ENCODE assay signal across 24 mouse cellular contexts in genomic region chr14:73094802-73095550, GRCm38 (mm10). TPM values are rescaled to one million over a fixed set of nuclear protein-coding genes. Genes with fewer than 3 reads are reported as not detected.
A peak's percentile ranks its signal among the peaks of the same experiment; 100 is the strongest.
DNase-seq lines count a peak whose midpoint lies in the region; ATAC-seq and TF ChIP-seq lines count a peak whose summit lies in the region.
"Had no signal": no experiment of that assay in that cellular context is flagged by ENCODE, and none has a peak within 500 bp of the region (broad histone marks: within the 10 kb centered on the region; RNA-seq: fewer than 3 reads in every experiment).

No protein-coding gene starts in this region.

- H3K27ac ChIP-seq in embryonic facial prominence, embryonic 14.5 days (replicated peaks; ENCODE audit: low read depth, low read length), result no peak overlapping the region
- no peak overlapping the region for H3K27ac ChIP-seq in embryonic facial prominence, embryonic 10.5 days (replicated peaks)
- H3K27ac ChIP-seq in liver, embryonic 11.5 days (ENCODE audit: low read depth, low read length), result no peak overlapping the region
- H3K27ac ChIP-seq in liver, postnatal 0 days (ENCODE audit: low read depth), result no peak overlapping the region
- no peak overlapping the region for H3K27ac ChIP-seq in midbrain, embryonic 14.5 days (replicated peaks; ENCODE audit: low read depth, low read length)
- H3K27ac ChIP-seq: embryonic facial prominence, embryonic 12.5 days; forebrain, embryonic 13.5 days; hindbrain, postnatal 0 days; liver, embryonic 12.5 days; midbrain, embryonic 13.5 days; neural tube, embryonic 12.5 days; stomach, postnatal 0 days had no signal

- no peak overlapping the region for H3K4me2 ChIP-seq in embryonic facial prominence, embryonic 14.5 days (ENCODE audit: low read depth, low read length)
- H3K4me2 ChIP-seq in liver, embryonic 11.5 days, result no peak overlapping the region
- H3K4me2 ChIP-seq in liver, postnatal 0 days (ENCODE audit: low read depth, low read length), result no peak overlapping the region
- no peak overlapping the region for H3K4me2 ChIP-seq in midbrain, embryonic 14.5 days (ENCODE audit: low read length)
- H3K4me2 ChIP-seq: embryonic facial prominence, embryonic 12.5 days; forebrain, embryonic 13.5 days; liver, embryonic 12.5 days; midbrain, embryonic 13.5 days; neural tube, embryonic 12.5 days had no signal

- no peak overlapping the region for H3K4me3 ChIP-seq in embryonic facial prominence, embryonic 14.5 days (ENCODE audit: low read depth, low read length)
- H3K4me3 ChIP-seq in embryonic facial prominence, embryonic 10.5 days, result no peak overlapping the region
- no peak overlapping the region for H3K4me3 ChIP-seq in liver, embryonic 11.5 days (ENCODE audit: low read depth, low read length)
- no peak overlapping the region for H3K4me3 ChIP-seq in liver, postnatal 0 days (ENCODE audit: low read depth, low read length)
- no peak overlapping the region for H3K4me3 ChIP-seq in midbrain, embryonic 14.5 days (replicated peaks; ENCODE audit: low read depth, low read length)
- H3K4me3 ChIP-seq: embryonic facial prominence, embryonic 12.5 days; forebrain, embryonic 13.5 days; liver, embryonic 12.5 days; megakaryocyte, embryonic 14.5 days; midbrain, embryonic 13.5 days; neural tube, embryonic 12.5 days had no signal

- no peak for TF ChIP-seq CTCF in liver, postnatal 0 days (IDR thresholded peaks at IDR 0.05; ENCODE audit: low read depth)

- no peak for TF ChIP-seq EP300 in liver, postnatal 0 days (IDR thresholded peaks at IDR 0.05; ENCODE audit: low read depth)

- WGBS in embryonic facial prominence, embryonic 14.5 days, result 50% methylated on average over 13 of the region's 13 CpGs
- 79% methylated on average over 13 of the region's 13 CpGs for WGBS in embryonic facial prominence, embryonic 10.5 days
- 74% methylated on average over 13 of the region's 13 CpGs for WGBS in liver, embryonic 11.5 days
- WGBS in liver, postnatal 0 days (ENCODE audit: insufficient replicate concordance), result 60% methylated on average over 13 of the region's 13 CpGs
- WGBS in midbrain, embryonic 14.5 days, result 83% methylated on average over 13 of the region's 13 CpGs

- H3K9ac ChIP-seq in embryonic facial prominence, embryonic 14.5 days (ENCODE audit: low read depth, low read length), result no peak overlapping the region
- H3K9ac ChIP-seq in liver, embryonic 11.5 days (ENCODE audit: low read depth, low read length), result no peak overlapping the region
- H3K9ac ChIP-seq in liver, postnatal 0 days (replicated peaks), result no peak overlapping the region
- H3K9ac ChIP-seq in midbrain, embryonic 14.5 days (replicated peaks; ENCODE audit: low read length), result no peak overlapping the region
- H3K9ac ChIP-seq: embryonic facial prominence, embryonic 12.5 days; forebrain, embryonic 13.5 days; liver, embryonic 12.5 days; midbrain, embryonic 13.5 days; neural tube, embryonic 12.5 days had no signal

- H3K27me3 ChIP-seq in embryonic facial prominence, embryonic 14.5 days (replicated peaks; ENCODE audit: control insufficient read depth, insufficient read depth, low read length), result peaks cover 5% of the 10 kb centered on the region; the same call in 1 of the 2 replicates
- 0 out of 2 replicates have a peak, but pooled peaks cover 6% of the 10 kb centered on the region for H3K27me3 ChIP-seq in embryonic facial prominence, embryonic 10.5 days (replicated peaks; ENCODE audit: low read depth, poor library complexity, severe bottlenecking)
- H3K27me3 ChIP-seq in liver, embryonic 11.5 days (replicated peaks; ENCODE audit: control insufficient read depth, insufficient read depth, low read length), result no peaks in the 10 kb centered on the region
- H3K27me3 ChIP-seq in liver, postnatal 0 days (ENCODE audit: insufficient read depth, low read length), result no peaks in the 10 kb centered on the region
- no peaks in the 10 kb centered on the region for H3K27me3 ChIP-seq in midbrain, embryonic 14.5 days (ENCODE audit: control insufficient read depth, insufficient read depth, low read length)
- H3K27me3 ChIP-seq: embryonic facial prominence, embryonic 12.5 days; forebrain, embryonic 13.5 days; megakaryocyte, embryonic 14.5 days; midbrain, embryonic 13.5 days; neural tube, embryonic 12.5 days had no signal

- H3K36me3 ChIP-seq in embryonic facial prominence, embryonic 14.5 days (ENCODE audit: control insufficient read depth, insufficient read depth, low read length), result no peaks in the 10 kb centered on the region
- H3K36me3 ChIP-seq in embryonic facial prominence, embryonic 10.5 days (replicated peaks), result no peaks in the 10 kb centered on the region
- H3K36me3 ChIP-seq in liver, embryonic 11.5 days (ENCODE audit: control insufficient read depth, insufficient read depth, low read length), result no peaks in the 10 kb centered on the region
- H3K36me3 ChIP-seq in liver, postnatal 0 days (replicated peaks; ENCODE audit: insufficient read depth, low read length), result no peaks in the 10 kb centered on the region
- H3K36me3 ChIP-seq in midbrain, embryonic 14.5 days (ENCODE audit: control insufficient read depth, insufficient read depth, low read length), result no peaks in the 10 kb centered on the region
- H3K36me3 ChIP-seq: embryonic facial prominence, embryonic 12.5 days; liver, embryonic 12.5 days; midbrain, embryonic 13.5 days; neural tube, embryonic 12.5 days had no signal

- ATAC-seq in embryonic facial prominence, embryonic 14.5 days (ENCODE audit: low read depth), result peak; percentile 71; the same call in 1 of the 2 replicates
- ATAC-seq in liver, embryonic 11.5 days (replicated peaks; ENCODE audit: low FRiP score), result no peak
- no peak for ATAC-seq in liver, postnatal 0 days
- ATAC-seq in midbrain, embryonic 14.5 days (ENCODE audit: low FRiP score, low TSS enrichment), result no peak
- ATAC-seq: forebrain, embryonic 13.5 days; hindbrain, postnatal 0 days; liver, embryonic 12.5 days; midbrain, embryonic 13.5 days had no signal

- peak; percentile 43 for DNase-seq in embryonic facial prominence, embryonic 14.5 days (ENCODE audit: low spot score)
- DNase-seq in embryonic facial prominence, embryonic 10.5 days (ENCODE audit: low spot score), result no peak
- DNase-seq in kidney, adult 9 months, result peak; percentile 50
- no peak for DNase-seq in kidney, adult 11 months
- DNase-seq in liver, embryonic 11.5 days (ENCODE audit: low spot score), result peak; percentile 12
- no peak for DNase-seq in liver, postnatal 0 days
- peak; percentile 40 for DNase-seq in kidney, postnatal 14 days
- no peak for DNase-seq in midbrain, embryonic 14.5 days
- DNase-seq: adrenal gland, postnatal 10 days; cerebellum, adult 18-20 months; cerebellum, postnatal 14 days; gastrocnemius, postnatal 36 days; layer of hippocampus, postnatal 36 days; lung, adult 2 months; right cerebral cortex, postnatal 14 days; thymus, adult 2 months had no signal

- no peaks in the 10 kb centered on the region for H3K4me1 ChIP-seq in embryonic facial prominence, embryonic 14.5 days (ENCODE audit: control insufficient read depth, insufficient read depth, low read length)
- H3K4me1 ChIP-seq in embryonic facial prominence, embryonic 10.5 days, result no peaks in the 10 kb centered on the region
- H3K4me1 ChIP-seq in liver, embryonic 11.5 days (replicated peaks; ENCODE audit: control insufficient read depth, insufficient read depth, low read length), result no peaks in the 10 kb centered on the region
- no peaks in the 10 kb centered on the region for H3K4me1 ChIP-seq in liver, postnatal 0 days (ENCODE audit: insufficient read depth)
- H3K4me1 ChIP-seq in midbrain, embryonic 14.5 days (ENCODE audit: control insufficient read depth, insufficient read depth, low read length), result no peaks in the 10 kb centered on the region
- H3K4me1 ChIP-seq: embryonic facial prominence, embryonic 12.5 days; forebrain, embryonic 13.5 days; liver, embryonic 12.5 days; midbrain, embryonic 13.5 days; neural tube, embryonic 12.5 days had no signal

- H3K9me3 ChIP-seq in embryonic facial prominence, embryonic 14.5 days (ENCODE audit: control insufficient read depth, low read length), result no peaks in the 10 kb centered on the region
- H3K9me3 ChIP-seq in embryonic facial prominence, embryonic 10.5 days, result no peaks in the 10 kb centered on the region
- H3K9me3 ChIP-seq in liver, embryonic 11.5 days (ENCODE audit: control insufficient read depth, low read length), result no peaks in the 10 kb centered on the region
- H3K9me3 ChIP-seq in liver, postnatal 0 days (ENCODE audit: low read length), result no peaks in the 10 kb centered on the region
- no peaks in the 10 kb centered on the region for H3K9me3 ChIP-seq in midbrain, embryonic 14.5 days (ENCODE audit: control insufficient read depth, low read length)
- H3K9me3 ChIP-seq: embryonic facial prominence, embryonic 12.5 days; forebrain, embryonic 13.5 days; liver, embryonic 12.5 days; midbrain, embryonic 13.5 days; neural tube, embryonic 12.5 days had no signal

RNA-seq across cellular contexts. Expression of gene Rcbtb2, which starts 27.9 kb away (rescaled TPM):
- polyA plus RNA-seq in embryonic facial prominence, embryonic 14.5 days (2014; fragmentation: Nextera tagmentation; extraction: Ambion mirVana), result 86.4 and 95.1 TPM in 2 replicates
- 171 and 180 TPM in 2 replicates for polyA plus RNA-seq in embryonic facial prominence, embryonic 10.5 days (2016; fragmentation: Nextera tagmentation; extraction: Ambion mirVana)
- 56.3 and 56.9 TPM in 2 replicates for polyA plus RNA-seq in liver, embryonic 11.5 days (2014; fragmentation: Nextera tagmentation; extraction: Ambion mirVana)
- polyA plus RNA-seq in liver, postnatal 0 days (2015; fragmentation: Nextera tagmentation; extraction: Ambion mirVana), result 29.1 and 29.9 TPM in 2 replicates
- polyA plus RNA-seq in midbrain, embryonic 14.5 days (2014; fragmentation: Nextera tagmentation; extraction: Ambion mirVana), result 58.7 and 80.0 TPM in 2 replicates

RNA-seq across cellular contexts. Expression of gene Cysltr2, which starts 46.1 kb away (rescaled TPM):
- 0.38 TPM in 1 of 2 replicates, not detected in the other for polyA plus RNA-seq in embryonic facial prominence, embryonic 14.5 days (2014; fragmentation: Nextera tagmentation; extraction: Ambion mirVana)
- polyA plus RNA-seq in embryonic facial prominence, embryonic 10.5 days (2016; fragmentation: Nextera tagmentation; extraction: Ambion mirVana), result not detected in 2 replicates
- 0.18 and 0.49 TPM in 2 replicates for polyA plus RNA-seq in liver, embryonic 11.5 days (2014; fragmentation: Nextera tagmentation; extraction: Ambion mirVana)
- 0.58 and 0.84 TPM in 2 replicates for polyA plus RNA-seq in liver, postnatal 0 days (2015; fragmentation: Nextera tagmentation; extraction: Ambion mirVana)
- 0.16 TPM in 1 of 2 replicates, not detected in the other for polyA plus RNA-seq in midbrain, embryonic 14.5 days (2014; fragmentation: Nextera tagmentation; extraction: Ambion mirVana)
- polyA plus RNA-seq: embryonic facial prominence, embryonic 12.5 days; forebrain, embryonic 13.5 days; midbrain, embryonic 13.5 days; neural tube, embryonic 12.5 days had no signal

Comparison
In these comparisons a context has a peak if more than half of its experiments do, and no peak if none do; other contexts are left out.
1. DNase-seq: peak in embryonic facial prominence, embryonic 14.5 days (single experiment), kidney, adult 9 months (single experiment), liver, embryonic 11.5 days (single experiment) and kidney, postnatal 14 days (single experiment); none in embryonic facial prominence, embryonic 10.5 days (single experiment), kidney, adult 11 months (single experiment), liver, postnatal 0 days (single experiment) and midbrain, embryonic 14.5 days (single experiment).